Mouse (Mus musculus) urinary bladder, postnatal 4 days (tissue): ENCODE measurements around the gene Nfrkb.

Source experiments
- DNase-seq, 2 experiments: peaks; one replicate each; pipeline ENCODE4 v3.0.0; 2021 to 2022; ENCODE audit warnings: low spot score in 2 of 2

The Nfrkb gene

GRCm38 (mm10) chr9:31428971-31429370, 43.0 kb downstream of the Nfrkb start:
- no peak for DNase-seq

GRCm38 (mm10) chr9:31430011-31430410, 44.0 kb downstream of the Nfrkb start:
- no peak for DNase-seq

DNA sequence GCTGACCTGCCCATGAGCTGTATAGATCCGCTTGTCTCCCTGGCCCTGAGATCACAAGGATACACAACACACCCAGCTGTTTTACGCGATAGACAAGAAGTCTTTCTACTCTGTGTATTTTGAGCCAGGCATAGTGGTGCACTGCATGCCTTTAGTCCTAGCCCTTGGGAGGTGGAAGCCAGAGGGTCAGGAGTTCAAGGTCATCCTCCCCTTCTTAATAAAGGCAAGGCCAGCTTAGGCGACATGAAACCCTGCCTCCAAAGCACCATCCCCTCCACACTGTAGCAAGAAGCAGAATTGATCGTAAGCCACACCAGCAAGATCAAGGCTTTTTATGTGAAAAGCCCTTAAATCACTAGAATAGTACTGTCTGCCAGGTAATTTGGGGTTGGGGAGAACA, 45.8 kb downstream of the Nfrkb start:
- DNase-seq = no peak

DNA sequence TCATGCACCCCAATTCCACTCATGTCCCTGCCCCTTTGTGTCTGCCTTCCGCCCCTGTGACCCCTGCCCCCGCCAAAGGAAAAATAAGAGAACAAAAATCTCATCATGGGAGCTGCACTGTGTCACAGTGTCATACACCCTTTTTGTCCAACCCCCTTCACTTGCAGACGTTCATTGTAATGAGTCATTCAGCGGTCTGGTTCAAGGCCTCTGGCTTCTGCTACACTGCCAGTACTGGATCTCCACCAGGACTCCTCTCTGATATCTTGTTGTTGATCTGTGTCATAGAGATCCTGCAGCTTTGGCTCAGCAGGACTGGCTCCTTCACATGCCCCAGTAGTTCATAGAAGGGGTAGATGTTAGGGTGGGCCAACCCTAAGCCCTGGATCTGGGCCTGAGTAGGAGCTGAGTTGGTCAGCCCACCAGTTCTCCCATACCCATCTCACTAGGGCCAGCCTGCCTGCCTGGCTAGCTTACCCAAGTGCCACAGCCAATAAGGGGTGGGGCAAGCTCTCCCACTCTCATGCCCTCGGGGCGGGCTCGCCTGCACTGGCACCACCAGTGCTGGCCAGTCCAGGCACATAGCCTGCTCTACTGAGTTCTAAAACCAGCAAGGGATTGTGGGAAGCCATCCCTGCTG, 46.5 kb downstream of the Nfrkb start:
- no peak for DNase-seq

DNA sequence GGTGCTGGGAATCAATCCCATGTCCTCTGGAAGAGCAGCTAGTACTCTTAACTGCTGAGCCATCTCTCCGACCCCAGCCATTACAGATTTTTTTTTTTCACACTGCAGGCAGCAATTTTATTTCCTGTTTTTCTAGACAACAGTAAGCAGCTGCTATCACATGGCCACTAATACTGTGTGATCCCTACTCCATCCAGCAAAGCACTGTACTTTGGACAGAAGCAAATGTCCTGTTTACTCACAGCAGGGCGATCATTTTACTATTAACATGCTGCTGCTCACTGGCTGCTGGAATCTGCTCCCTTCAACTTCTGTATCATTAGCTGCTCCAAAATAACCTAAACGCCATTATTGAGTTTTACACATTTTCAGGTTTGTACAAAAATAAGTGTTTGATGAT, 47.4 kb downstream of the Nfrkb start:
- DNase-seq = no peak

DNA sequence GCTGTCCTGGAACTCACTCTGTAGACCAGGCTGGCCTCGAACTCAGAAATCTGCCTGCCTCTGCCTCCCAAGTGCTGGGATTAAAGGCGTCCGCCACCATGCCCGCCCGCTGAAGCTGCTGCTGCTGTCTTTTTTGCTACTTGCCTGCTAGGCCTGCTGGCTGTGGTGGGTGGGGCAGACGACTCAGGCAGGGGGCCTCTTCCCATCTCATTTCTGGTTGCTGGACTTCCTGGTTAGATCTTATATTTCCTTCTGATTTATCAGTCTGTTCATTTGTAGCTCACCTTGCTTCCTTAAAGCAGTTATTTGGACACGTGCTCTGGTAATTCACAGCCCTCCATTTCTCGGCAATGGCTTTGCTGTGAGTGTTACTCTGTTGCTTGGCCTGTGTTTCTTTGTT, 49.4 kb downstream of the Nfrkb start:
- DNase-seq = no peak

- no peak for DNase-seq
Observed at GRCm38 (mm10) chr9:31437861-31438260, 51.9 kb downstream of the Nfrkb start.

GRCm38 (mm10) chr9:31438834-31439233, 52.8 kb downstream of the Nfrkb start:
- DNase-seq = no peak

DNA sequence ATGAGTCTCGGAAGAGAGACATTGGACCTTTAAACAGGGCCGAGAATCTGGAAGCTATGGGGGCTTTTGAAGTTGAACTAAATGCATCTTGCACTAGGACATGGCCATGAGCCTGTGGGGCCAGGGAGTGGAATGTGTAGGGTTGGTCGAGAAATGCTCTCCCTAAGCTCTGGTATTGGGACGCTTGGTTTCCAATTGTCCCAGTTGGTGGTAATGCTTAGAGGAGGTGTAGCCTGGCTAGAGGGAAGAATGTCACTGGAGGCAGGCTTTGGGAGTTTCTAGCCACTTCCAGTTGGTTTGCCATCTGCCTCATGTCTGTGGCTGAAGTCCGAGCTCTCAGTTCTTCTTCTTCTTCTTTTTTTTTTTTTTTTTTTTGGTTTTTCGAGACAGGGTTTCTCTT, 53.3 kb downstream of the Nfrkb start:
- DNase-seq = no peak

- DNase-seq = no peak
Observed at GRCm38 (mm10) chr9:31440366-31440765, 54.4 kb downstream of the Nfrkb start.

- DNase-seq = no peak
Observed at GRCm38 (mm10) chr9:31441487-31441886, 55.5 kb downstream of the Nfrkb start.

GRCm38 (mm10) chr9:31444236-31444635, 58.2 kb downstream of the Nfrkb start:
- DNase-seq = no peak

GRCm38 (mm10) chr9:31449145-31449772, 63.3 kb downstream of the Nfrkb start:
- no peak for DNase-seq

DNA sequence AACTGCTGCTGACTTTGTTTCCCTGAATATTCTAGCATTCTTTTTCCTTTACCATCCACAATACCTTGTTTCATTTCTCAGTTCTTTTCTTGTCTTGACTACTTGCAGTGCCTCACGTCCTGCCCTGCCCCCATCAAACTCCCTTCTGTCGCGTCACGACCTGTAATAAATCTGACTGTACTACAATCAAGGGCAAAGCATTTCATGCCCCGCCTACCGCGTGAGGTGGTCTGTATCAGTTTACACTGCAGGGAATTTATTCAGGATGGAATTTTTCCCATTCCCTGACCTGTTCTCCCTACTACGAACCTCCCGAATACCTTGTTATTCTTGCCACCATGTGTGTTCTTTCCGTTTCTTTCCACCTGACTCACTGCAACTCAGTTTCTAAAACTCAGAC, 66.2 kb downstream of the Nfrkb start:
- DNase-seq = no peak

GRCm38 (mm10) chr9:31454356-31454755, 68.4 kb downstream of the Nfrkb start:
- DNase-seq = no peak

DNA sequence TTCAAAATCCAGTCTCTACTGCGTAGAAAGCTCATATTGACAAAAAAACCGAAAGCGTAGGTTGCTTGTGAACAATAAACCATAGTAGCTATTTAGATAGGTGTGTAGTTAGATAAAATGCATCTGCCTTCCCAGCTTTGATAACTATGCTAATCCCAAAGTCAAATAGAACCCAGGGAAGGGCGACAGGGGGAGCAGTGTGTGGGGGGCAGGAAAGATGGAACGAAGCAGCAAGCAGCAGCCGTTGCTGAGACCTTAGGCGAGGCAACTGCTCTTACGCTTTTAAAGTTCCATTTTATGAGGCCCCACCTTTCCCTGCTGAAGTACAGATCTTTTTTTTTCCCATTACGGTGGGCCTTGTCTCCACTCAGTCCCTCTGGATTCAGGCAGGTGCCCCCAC, 77.2 kb downstream of the Nfrkb start:
- DNase-seq = no peak

GRCm38 (mm10) chr9:31463692-31464474, 77.9 kb downstream of the Nfrkb start, which contains the start of gene Tmem45b:
Tmem45b (minus strand) TSS chr9:31464462.
- no peak for DNase-seq
